Mouse (Mus musculus) right cerebral cortex, postnatal 36 days (tissue): Measurements from ENCODE around the gene Nup205.

Source experiments
- DNase-seq, 2 experiments: peaks; one replicate each; pipeline ENCODE4 v3.0.0; 2022; ENCODE audit warnings: low spot score in 2 of 2, mixed read lengths in 1 of 2

Gene Nup205

DNA sequence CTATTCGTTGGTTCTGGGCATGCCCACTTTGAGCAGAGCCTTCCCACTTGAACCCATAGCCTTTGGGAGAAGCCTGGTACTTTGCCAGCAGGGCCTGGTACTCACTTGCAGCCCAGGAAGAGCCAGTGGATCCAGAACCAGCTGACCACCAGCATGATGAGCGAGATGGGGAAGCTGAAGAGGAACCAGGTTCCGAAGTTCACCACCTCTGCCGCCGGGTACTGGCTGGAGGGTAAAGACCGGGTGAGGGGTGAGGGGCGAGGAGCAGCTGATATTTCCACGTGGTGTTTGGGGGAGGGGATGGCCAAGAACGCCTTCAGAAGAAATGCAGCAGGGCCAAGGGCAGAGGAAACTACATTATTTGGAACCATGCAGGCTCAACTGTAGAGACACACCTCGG, 102.1 kb downstream of the Nup205 start:
- no peak for DNase-seq

DNA sequence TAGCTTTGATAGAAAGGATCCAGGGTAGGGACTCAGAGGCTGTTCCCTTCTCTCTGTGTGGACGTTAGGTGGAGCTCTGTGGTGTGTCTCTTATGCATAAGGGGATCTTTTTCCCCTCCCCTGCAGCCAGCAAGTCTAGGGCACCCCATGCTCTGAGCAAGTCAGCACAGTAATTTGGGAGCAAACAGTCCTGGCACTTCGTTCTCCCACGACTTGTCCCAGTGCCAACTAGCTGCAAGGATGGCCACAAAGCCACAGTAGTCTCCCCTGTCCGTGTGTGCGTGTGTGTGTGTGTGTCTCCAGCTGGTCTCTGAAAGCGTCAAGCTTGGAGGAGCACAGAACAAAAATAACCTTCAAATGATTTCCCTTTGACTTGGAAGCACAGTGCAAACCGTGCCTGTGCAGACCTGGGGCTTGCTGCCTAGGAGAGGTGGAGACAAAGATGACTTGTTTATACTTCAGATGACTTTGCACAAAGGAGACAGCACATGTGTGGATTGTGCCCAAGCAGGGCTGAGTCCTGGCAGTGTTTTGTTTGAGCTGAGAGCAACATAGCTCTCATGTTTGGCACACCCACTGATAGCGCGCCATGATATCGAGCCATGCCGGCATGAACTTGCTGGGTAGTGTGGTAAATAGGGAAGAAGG, 111.0 kb downstream of the Nup205 start:
- peak; percentile 37 to 39 for DNase-seq

DNA sequence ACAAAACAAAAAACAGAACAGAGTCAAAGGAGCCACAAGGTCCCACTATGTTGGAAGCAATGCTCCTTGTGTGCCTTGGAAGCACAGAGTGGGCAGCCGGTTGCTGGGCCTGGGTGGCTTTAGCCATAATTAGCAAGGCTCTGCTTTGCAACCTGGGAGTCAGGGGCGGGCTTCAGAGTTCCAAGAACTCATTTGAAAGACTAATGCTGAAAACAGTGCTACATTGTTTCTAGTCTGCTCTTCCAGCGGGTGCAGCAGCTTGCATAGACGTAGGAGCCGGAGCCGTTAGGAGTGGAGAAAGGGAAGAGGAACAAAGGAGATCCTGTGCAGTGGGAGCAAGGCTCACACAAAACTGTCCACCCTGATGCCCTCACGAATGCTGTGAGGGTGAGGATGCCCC, 111.7 kb downstream of the Nup205 start:
- DNase-seq, result no peak

- no peak for DNase-seq
Measured at GRCm38 (mm10) chr6:35289676-35290075, 112.5 kb downstream of the Nup205 start.

- no peak for DNase-seq
Measured at GRCm38 (mm10) chr6:35294964-35295363, 117.7 kb downstream of the Nup205 start.

DNA sequence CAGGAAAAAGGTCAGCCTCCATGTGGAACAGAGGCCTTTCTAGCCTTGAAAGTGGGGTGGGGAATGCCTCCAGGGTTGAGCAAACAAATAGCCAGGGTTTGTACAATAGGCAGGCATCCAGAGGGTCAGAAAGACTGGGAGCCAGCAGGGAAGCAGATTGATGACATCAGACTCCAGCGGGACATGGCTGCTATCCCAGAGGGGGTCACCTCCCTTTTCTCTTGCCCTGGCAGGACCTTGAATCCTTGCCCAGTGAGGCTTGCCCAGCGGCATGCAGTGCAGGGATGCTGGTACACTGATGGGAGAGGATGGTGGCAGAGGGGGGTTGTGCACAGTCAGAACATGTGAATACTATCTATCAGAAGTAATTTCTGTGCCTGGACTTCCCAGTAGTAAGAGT, 119.8 kb downstream of the Nup205 start:
- DNase-seq, result no peak
